Mouse (Mus musculus) spleen, postnatal 14 days (tissue): ENCODE data around the gene Dars2.

Experiments used
- DNase-seq, 2 experiments: peaks; one replicate each; pipeline ENCODE4 v3.0.0; 2021 to 2022; ENCODE audit warnings: low spot score in 2 of 2

Gene Dars2

DNA sequence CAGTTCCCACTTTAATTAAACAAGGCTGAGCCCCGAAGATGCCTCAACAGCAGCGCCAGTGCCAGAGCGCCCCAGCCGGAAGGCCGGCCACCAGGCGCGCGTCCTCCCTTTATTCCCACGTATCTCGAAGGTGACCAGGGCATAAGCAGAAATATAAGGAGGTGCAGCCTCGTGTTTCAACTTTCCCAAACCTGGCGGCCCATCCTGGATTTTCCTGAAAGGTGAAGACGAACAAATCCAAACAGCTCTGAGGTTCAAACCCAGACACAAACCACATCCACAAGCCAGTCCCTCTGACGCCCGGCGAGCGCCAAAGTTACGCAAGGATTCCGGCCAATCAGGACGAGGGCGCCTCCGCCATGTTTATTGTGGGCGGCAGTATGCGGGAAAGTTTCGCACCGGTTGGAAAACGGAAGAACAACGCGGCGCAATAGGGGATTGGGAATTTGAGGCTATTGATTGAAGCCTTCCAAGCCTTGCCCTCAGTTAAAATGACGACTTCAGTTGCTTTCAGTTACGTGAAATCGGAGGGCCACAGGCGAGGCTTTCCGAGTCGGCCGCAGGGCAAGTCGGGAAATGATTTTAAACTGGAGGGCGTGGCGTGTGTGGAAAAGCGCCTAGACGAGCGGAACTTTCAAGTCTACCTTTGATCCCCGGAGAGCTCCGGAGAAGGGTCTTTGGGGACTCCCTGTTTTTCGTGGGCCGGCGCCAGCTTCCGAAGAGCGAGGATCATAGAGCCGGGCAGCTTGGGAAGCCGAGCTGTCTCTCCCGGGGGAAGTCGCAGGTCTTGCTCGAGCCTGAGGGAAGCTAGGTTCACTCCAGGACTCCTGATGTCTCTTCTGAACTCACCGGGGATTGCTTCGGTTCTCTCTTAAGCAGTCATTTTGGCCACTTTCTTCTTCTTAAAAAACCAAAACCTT, at the start of gene Dars2, which contains the start of gene Cenpl:
TSS of gene Dars2 (minus strand) at position 307 of the 920 bp plus-strand sequence.
TSS of gene Cenpl (plus strand) at position 362 of the 920 bp plus-strand sequence.
- peak; percentile 84 to 87 for DNase-seq

DNA sequence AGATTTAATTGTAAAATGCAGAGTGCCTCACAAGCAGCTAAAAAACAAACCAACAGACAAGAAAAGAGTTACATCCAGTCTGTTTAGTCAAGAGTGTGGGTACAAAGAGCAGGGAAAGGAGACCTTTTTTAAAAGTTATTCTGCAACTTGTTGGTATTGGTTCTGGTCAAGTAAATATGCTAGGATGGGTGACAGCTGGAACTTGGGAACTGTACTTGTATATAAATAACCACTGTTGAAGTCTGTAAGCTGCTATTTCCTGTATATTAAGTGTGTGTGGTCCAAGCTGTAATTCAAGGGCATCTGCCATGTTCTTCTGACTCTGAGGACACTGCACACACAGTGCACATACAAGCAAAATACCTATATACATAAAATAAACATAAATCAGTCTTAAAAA, 44.1 kb upstream of the Dars2 start:
- DNase-seq: no peak

DNA sequence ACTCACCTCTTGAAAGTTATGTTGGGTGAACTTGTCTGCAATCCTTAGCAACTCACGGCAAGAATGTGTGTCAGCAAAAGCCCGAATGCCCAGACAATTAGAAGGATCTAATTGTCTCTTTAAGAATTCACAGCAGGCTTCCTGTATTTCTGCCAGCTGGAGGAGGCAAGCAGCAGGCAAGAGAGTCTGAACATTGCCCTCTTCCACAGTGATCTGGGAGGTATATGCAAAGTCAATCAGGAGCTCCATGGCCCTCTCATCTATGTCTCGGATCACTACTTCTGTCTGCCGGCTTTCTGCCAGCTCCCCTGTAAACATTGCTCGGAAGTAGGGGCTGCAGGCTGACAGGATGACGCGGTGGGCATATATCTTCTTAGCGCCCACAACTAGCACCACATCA, 38.8 kb upstream of the Dars2 start:
- no peak for DNase-seq

DNA sequence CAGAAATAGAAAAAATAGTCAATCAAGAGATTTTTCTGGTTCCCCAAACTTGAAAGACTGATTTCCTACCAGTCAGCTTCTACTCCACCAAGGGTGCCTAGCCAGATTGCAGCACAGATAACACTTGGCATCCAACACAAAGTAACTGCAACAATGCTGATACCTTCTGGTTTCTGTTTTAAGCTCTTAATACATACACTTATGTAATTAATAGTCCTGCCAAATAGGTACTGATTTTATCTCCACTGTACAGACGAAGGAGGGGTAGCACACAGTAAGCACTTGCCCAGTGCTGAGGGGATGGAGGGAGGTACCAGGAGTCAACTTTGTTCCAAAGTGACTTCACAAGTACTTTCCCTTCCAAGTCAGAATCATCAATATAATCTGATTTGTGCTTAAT, 33.4 kb upstream of the Dars2 start:
- no peak for DNase-seq

DNA sequence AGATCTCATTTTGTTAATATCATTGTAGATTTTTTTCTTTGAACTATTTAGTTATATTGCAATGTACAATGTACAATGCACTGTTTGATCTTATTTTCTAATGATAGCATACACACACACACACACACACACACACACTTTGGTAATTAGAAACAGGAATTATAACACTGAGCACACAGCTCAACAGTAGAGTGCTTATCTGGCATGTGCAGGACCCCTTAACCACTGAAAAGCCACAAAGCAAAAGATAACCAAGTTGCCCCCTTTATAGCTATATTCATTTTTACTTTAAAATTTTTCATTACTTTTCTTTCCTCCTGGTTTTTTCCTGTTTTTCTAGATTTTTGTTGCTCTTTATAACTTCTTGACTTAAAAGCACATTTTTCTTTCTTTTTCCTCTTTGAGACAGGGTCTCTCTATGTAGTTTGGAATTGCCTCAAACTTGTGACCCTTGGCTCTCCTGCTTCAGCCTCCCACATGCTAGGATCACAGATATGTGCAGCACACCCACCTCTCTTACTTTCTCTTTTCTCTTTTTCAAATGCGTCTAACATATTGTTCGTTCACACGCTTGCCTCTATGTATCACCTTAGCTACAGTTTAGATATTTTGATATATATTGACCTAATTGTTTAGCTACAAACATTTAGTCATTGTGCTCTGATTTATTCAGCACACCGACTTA, 29.4 kb upstream of the Dars2 start:
- DNase-seq: no peak

DNA sequence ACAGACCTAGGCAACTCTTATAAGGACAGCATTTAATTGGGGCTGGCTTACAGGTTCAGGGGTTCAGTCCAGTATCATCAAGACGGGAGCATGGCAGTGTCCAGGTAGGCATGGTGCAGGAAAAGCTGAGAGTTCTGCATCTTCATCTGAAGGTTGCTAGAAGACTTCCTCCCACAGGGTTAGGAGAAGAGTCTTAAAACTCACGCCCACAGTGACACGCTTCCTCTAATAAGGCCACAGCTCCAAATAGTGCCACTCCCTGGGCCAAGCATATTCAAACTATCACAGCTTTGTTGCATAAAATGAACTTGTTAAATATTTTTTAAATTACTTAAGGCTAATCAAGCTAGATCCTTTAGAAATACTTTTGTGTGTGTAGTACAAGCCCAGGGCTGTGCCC, 6.8 kb upstream of the Dars2 start:
- DNase-seq: no peak

DNA sequence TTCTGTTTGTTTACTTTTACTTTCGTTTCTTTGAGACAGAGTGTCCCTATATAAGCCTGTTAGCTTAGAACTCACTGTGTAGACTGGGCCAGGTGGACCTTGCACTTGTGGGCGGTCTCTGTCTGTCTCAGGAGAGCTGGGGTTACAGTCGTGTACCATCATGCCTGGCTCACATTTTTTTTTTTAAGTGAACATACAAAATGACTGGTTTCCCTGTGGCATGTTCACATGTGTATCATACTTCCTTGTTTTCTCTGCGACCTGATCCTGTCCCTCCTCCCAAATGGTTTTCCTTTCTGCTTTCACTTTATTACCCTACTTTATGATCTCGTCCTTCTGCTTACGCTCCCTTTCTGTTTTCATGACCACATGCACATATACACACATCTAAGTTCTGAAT, 5.8 kb upstream of the Dars2 start:
- DNase-seq: no peak

DNA sequence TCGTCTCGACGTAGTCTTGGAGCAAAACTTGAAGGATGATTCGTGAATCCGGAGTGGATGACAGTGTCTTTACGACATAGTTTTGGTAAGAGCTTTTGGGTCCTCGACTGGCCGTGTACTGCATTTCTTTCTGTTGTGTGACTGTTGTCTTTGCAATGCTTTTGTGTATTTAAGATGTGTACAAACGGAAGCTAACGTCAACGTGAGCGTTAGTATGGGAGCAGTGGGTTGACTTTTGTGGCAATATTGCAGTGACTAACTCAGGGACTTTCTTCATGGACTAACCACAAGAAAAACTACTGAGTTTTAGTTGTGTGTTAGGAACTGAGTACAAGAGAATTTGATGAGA, 788 bp upstream of the Dars2 start:
- no peak for DNase-seq

DNA sequence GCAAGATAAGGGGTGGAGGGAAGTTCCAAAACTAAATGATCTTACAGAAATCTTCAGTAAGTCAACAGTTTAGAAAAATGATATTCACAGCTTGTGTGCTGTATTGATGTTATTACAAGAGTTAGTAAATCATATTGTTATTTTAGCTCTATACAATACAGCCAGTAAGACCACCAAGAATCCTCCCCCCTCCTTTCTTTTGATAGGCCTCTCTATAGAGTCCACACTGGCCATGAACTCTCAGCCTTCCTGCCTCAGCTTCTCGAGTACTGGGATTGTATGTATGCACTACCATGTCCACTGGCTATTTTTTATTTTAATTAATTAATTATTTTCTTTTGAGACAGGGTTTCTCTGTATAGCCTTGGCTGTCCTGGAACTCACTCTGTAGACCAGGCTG, 7.1 kb downstream of the Dars2 start:
- DNase-seq: no peak

DNA sequence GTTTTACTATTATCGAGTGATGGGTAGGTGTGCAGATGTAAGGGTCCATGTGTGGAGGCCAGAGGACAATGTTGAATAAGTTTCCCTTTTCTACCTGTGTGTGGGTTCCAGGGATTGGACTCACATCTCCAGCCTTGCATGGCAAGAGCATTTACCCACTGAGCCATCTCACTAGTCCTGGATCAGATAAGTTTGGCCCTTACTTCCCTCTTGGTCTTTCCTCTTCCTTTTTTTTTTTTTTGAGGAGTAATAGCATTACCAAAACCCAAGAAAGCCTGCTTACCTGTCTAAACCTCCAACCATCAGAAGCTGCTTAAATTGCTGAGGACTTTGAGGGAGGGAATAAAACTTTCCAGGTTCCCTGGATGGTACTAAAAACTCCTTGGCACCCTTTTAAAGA, 13.3 kb downstream of the Dars2 start:
- DNase-seq: no peak

DNA sequence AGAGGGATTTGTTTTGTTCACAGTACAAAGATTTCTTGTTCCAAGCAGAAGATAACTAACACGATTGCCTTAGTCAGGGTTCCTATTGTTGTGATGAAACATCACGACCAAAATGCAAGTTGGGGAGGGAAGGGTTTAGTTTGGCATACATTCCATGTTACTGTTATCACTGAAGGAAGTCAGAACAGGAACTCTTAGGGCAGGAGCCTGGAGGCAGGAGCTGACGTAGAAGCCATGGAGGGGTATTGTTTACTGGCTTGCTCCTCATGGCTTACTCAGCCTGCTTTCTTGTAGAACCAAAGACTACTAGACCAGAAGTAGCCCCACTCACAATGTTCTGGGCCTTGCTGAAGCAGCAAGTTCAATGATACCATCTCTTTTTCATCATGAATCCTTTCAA, 23.5 kb downstream of the Dars2 start:
- DNase-seq: no peak

DNA sequence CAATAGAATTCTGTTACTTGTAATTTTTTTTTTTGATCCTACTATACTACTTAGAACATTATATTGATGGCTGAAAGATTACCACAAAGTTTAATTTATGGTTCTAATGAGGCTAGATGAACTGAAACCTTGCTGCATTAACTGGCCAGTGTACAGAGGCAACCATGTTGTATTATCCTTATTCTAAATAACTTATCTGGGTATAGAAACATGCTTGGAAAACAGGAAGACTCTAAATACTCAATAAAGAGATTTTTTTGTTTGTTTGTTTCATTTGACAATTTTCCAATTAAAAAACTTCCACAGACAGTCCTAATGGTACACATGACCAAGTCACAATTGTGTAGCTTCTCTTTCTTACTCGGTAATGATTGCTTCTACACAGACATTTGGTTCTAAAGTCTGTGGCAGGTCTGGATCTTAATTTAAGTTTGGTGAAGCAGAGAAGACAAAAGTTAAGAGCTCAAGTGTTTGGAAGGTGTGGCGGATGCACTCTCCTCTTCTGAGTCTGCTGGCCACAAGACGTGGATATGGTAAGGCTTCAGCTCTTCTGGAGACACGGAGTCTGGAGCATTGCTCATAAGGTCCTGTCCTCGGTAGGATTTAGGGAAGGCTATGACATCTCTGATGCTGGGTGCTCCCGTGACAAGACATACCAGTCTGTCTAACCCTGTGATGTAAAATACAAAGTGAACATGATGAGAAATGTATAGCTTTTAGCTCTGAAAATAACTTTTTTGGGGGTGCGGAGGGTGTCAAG, 29.0 kb downstream of the Dars2 start:
- DNase-seq: no peak

DNA sequence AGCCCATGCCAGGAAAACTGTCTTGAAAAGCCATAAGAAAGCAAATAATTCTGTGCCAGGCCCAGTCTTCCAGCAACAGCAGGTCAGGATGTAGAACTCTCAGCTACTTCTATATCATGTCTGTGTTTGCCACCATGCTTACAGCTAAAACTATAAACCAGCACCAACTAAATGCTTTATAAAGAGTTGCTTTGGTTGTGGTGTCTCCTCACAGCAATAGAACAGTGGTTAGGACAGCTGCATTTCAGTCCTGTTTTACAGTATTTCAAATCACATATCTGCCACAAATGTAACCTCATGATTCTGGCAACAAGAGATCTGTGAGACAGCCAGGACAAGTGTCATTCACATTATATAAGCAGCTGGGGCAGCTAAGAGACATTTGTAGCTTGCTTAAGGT, 29.6 kb downstream of the Dars2 start:
- DNase-seq: no peak

DNA sequence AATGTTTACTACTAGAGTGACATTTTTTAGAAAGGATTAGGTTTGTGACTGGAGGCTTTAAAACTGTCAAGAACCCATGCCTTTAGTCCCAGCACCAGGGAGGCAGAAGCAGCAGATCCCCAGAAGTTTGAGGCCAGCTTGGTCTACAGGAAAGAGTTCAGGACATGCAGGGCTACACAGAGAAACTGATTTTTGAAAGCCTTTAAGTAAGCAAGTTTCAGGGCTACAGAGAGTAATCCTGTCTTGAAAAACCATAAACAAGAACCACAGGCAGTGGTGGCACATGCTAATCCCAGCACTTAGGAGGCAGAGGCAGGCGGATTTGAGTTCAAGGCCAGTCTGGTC, 30.1 kb downstream of the Dars2 start:
- DNase-seq: no peak

DNA sequence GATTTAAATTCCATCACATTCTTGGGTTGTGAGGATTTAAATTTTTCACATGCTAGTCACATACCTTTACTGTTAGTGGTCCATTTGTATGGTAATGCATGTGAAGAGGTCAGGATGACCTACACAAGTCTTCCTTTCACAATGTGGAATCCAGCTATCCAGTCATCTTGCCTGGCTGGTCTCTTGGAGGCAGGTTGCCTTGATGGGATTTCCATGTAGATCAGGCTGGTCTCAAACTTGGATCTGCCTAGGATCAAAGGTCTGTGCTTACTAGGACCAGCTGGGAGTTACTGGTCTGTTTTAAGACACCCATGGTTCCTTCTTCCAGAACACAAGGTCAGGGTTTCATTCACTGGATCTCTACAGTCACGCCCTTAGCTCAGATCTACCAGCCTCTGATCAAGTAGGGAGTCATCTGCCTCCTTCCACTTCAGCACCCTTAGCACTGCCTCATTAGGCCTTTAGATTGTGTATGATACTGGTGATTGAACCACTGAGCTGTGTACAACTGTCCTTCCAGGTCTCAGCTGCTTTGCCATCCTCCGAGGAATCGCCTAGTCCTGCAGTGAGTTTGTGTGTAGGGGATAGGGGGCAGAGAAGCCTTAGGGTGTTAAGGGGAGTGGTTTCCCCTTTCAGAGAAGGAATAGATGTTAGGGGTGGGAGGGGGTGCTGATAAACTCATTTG, 30.6 kb downstream of the Dars2 start:
- DNase-seq: no peak

DNA sequence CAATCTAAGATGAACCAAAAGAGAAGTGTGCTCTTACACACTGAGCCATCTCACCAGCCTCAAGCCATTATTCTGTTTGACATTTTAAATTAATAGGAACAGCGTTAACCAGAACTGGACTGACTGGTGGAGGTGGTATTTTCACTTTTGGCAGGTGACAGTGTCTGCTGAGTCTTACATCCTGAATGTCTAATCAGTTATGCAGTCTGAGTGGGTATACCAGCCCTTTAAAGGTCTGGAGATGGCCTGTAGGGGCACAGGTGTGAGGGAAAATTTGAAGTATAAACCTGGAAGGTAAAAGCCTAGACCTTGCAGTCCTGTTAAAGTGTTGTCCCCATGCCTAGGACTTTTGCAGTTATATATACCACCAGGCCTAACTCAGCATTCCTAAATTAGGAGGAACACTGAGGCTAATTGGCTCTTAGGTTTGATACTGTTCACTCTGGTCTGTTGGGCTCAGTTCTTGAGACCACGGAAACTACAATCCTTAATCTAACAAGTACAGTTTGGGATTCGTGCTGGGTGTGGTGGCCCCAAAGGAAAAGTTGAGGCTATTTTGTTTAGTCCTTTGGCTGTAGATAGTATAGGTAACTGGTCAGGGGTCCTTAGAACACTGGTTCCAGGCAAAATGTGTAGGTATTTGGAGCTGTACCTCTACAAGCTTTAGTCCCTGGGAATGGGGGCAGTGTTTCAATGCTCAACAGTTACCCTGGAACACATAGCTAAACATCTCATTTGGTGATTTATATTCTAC, 31.3 kb downstream of the Dars2 start:
- no peak for DNase-seq

DNA sequence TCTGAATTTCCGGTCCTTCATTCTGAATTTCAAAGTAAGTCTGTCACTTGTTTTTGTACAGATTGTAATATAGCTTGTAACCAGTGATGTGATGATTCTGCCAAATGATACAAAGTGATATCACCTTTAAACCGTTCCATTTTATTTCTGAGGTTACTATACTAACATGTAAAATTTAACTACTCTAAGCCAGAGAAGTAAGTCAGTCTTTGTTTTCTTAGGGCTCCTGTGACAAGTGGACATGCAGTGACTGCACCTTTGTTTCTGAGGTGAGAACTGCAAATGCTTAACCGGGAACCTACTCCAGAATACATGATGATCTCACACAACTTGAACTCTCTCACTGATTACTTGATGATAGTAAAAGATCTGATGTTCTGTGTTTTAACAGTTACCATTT, 32.5 kb downstream of the Dars2 start:
- DNase-seq: no peak

DNA sequence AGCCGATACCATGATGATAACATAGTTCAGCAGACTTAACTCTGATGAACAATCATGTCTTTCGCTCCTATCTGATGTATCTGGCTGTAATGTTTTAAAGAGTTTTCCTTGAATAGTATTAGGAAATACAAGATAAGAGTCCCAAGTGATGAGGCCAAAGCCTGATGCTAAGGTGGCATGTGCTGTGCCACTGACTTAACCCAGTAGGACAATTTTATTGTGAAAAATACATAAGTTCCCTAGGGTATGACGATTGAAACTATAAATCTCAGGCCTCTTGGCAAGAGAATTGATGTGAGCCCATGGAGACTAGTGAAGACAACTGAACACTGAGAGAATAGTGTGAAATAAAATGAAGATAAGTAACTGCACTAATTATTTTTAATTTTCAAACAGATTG, 32.9 kb downstream of the Dars2 start:
- no peak for DNase-seq

DNA sequence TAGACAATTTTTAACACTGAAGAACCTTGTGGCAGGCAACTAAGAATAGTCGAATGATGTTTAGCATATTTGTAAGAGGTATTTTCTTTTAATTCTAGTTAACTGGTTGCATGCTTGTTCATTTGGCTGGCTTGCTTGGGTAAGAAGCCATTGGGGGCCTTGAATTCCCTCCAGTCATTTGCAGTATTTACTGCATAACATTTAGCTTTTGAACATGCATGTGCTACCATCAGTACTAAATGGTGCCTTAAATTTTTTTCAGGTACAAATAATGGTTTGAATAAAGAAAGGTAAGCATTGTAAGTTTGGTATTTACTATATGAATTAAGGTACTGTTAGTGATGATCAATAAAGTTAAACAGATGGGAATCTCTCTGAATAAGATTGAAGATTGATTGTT, 33.4 kb downstream of the Dars2 start:
- no peak for DNase-seq

DNA sequence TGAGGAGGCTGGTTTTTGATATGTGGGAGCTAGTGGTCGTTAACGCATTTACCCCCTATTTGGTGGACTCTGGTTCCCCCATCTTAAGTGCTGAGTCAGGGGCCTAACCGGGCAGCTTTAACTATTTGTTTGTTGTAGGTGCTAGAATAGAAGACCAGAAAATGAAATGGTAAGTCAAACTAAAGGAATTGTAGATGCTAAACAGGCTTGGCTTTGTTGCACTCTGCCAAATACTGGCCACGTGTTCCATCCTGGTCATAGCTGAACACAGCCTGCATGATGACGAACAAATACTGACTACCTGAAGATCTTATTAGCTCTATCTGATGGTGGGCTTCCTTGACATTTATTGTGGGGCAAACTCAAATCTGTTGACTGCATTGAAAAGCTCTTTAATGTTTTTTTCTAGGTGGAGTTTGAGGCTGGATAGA, 34.0 kb downstream of the Dars2 start:
- DNase-seq: no peak

DNA sequence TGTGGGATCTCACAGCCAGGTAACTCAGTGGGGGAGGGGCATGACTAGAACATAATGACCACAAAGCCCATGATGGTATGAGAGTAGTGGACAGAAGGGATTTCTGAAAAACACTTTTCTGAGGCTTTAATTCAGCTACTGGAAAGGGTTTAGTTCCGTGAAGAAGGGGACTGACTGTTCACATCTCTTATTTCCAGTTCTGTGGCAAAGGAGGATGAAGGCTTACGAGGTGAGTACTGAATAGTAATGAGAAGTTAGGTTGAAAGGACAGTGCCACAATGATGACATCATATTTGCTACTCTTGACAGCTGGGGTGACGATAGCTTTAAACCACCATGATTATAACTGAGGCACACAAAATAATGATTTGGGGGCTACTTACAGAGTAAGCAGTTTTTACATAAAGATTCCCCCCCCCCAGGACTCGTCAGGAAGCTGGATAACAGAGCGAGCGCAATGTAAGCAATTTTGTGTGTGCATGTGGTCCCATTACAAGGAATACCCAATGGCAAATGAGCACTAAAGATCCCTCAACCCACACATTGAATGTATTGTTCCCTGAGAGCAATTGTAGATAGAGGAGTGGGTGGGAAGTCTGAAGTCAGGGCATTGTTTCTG, 34.6 kb downstream of the Dars2 start:
- no peak for DNase-seq
